Mouse (Mus musculus) c-Kit-positive CD71-positive TER-119-positive erythroid progenitor cells, embryonic 14.5 days (primary cell): ENCODE results near the gene Secisbp2l.

ENCODE experiments used
- DNase-seq: peaks from one replicate; pipeline ENCODE4 v3.0.0-alpha.2; 2013; ENCODE audit warnings: low spot score

The Secisbp2l gene

DNA sequence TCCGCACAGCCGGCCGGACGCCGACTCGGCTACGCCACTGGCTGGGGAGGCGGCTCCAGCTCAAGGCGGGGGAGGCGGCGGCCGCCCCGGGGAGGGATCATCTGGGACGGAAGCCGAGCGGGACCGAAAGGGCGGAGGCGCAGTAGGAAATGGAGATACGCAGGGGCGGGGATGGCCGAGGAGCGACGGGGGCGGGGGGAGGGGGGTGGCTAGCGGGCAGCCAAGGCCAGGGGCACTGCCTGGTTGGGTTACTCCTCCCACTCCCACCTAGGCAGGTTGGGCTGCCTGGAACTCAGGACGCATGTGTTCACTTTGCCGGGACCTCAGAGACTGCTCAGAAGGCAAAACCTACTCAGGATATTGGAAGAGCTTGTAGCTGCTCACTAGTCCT is at the start of gene Secisbp2l:
TSS of gene Secisbp2l (minus strand) at position 152 of the 391 bp plus-strand sequence.
- DNase-seq = peak; percentile 83

DNA sequence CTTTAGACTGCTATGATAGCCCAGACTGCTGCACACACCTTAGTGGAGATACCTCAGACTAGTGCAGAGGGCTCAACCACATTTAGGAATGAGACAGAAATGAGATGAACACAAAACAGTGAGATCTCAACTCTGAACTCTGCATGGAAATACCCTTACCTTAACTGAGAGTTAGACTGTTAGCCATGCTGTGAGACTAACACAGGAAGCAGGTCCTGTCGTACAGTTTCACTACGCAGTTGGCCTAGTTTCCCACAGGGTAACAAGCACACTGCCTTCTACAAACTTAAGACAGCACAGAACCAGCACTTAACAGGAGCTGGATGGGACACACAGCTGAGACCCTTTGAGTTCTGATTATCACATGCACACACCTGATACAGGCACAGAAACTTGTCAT is 47.3 kb upstream of the Secisbp2l start:
- no peak for DNase-seq

DNA sequence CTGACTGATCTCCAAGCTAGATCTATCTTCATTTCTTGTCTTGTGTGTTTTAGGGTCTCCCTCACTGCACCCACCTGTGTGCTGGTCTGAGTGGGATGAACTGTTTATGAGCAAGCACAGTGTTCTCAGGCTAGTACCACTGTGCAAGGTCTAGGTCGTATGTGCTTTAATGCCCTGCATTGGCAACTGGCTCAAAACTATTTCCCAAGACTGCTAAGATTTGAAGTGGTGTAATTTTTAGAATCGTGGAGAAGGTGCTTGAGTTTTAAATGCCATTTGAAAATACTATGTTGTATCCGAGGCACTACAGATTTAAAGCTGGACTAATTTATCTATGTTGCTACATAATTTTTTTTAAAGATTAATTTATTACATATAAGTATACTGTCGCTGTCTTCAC is 45.2 kb upstream of the Secisbp2l start:
- no peak for DNase-seq

GRCm38 (mm10) chr2:125826201-125826600 is 43.5 kb upstream of the Secisbp2l start:
- DNase-seq = no peak

- no peak for DNase-seq
Measured at GRCm38 (mm10) chr2:125820397-125820796, 37.7 kb upstream of the Secisbp2l start.

- no peak for DNase-seq
Measured at GRCm38 (mm10) chr2:125813972-125814595, 31.4 kb upstream of the Secisbp2l start.

- DNase-seq = no peak
Measured at GRCm38 (mm10) chr2:125811332-125811731, 28.7 kb upstream of the Secisbp2l start.

DNA sequence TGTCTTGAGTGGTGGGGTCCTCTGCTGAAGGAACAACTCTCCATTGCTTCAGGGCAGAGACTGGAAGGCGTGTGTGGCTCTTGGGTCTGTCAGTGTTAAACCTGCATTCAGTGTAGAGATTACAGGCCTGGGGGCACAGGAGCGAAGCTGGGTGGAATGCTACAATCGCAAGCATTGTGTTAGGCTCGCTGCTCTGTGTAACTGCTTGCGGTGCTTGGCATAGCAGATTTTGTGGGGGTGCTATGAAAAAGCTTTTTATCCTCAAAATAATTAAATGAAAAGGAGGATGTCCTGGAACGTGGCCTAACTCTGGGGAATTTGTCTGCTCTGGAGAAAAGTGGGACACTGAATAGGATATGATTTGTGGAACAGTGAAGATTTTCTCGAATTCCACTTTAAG is 26.9 kb upstream of the Secisbp2l start:
- DNase-seq = no peak

- no peak for DNase-seq
Measured at GRCm38 (mm10) chr2:125805826-125806225, 23.2 kb upstream of the Secisbp2l start.

GRCm38 (mm10) chr2:125801947-125802346 is 19.3 kb upstream of the Secisbp2l start:
- no peak for DNase-seq

GRCm38 (mm10) chr2:125801038-125801437 is 18.4 kb upstream of the Secisbp2l start:
- no peak for DNase-seq

DNA sequence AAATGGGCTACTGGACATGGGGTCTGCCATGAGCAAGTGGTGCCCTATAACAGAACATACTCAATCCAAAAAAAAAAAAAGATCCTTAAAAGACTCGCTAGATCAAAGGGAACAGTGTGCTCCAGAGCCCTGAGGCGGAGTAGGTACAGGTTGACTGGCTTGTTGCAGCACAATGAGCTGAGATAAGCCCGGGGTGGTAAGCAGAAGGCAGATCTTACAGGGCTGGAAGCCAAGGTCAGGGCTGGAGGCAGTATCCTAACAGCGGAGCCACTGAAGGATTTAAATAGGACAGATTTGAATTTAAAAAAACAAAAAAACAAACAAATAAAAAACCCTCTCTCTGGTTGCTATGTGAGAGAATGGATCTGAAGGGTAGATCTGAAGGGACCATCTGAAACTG is 17.8 kb upstream of the Secisbp2l start:
- no peak for DNase-seq

- no peak for DNase-seq
Measured at GRCm38 (mm10) chr2:125797872-125798271, 15.2 kb upstream of the Secisbp2l start.

DNA sequence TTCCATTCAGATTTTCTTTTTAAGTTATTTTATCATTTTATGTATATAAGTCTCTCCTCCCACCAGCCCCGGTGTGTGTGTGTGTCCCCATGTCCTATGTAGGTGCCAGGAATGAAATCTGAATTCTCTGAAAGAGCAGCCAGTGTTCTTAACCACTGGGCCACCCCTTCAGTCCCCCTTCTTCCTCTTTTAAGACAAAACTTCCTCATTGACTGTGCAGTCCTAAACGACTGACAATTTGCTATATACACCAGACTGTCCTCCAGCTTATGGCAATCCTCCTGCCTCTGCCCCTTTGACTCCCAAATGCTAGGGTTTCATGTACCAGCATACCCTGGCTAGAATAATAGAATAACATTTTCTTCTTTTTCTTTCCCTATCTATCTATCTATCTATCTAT is 12.4 kb upstream of the Secisbp2l start:
- no peak for DNase-seq

DNA sequence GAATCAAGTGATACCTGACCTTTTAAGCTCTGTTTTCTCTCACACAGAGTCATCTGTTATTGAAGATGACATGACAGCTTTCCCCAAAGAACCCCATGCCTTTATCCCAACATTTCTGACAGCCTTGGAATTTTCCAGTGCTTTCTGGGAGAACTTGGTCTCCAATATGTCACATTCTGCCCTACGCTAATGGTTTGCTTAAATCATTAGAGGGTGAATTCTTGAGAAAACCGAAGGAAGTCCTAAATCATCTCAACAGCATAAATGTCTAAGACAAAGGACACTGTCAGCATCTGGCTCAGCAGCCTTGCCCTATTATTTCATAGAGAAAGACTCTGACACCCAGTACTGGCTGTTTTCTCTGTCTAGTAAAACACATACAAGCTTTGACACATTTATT is 11.5 kb upstream of the Secisbp2l start:
- no peak for DNase-seq

GRCm38 (mm10) chr2:125792879-125793261 is 10.2 kb upstream of the Secisbp2l start:
- DNase-seq = no peak

DNA sequence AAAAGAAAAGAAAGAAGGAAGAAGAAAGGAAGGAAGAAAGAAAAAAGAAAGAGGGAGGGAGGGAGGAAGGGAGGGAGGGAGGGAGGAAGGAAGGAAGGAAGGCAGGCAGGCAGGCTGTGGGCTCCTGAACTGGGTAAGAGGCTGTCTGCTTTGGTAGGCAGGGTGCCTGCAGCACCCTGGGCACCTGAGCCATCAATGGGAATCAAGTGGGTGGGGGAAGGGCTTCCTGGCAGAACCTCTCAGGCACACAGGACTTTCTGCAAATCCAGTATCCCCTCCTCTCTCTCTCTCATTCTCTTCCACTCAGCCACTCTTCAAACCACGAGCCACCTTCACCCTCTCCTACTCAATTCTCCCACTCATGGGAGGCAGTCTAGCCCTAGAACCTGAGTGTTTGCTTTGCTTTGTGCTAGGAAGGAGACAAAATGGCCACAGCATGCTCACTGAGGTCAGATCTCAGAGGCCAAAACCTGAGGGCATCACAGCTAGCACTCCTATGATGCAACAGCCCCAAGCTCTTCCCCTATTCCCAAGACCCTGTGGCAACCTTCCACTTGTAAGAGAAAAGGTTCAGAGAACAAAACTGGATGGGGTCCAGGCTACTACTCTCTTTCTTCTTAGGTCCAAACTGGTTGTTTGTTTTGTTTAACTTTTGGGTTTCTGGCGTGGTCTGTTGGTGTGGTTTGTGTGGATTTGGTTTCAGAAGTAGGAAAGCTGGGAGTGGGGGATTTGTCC is 9.6 kb upstream of the Secisbp2l start:
- no peak for DNase-seq

- DNase-seq = no peak
Measured at GRCm38 (mm10) chr2:125791485-125791885, 8.8 kb upstream of the Secisbp2l start.

DNA sequence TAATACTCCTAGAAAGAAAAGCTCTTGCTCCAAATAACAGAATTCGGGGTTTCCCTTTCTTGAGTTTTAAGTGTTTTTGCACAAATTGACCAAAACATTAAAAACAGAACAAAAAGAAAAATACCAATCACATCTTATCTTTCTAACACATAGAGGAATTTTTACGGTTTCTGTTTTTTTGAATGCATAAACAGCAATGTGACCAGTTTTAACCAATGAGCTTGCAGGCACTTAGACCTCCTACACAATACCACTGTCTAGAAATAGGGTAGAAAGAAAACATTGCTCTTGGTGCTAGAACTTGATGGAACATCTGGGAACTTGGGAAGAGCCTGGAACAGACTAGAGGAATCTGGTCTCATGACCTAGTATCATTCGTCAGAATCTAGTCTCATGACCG is 7.6 kb upstream of the Secisbp2l start:
- no peak for DNase-seq

GRCm38 (mm10) chr2:125789265-125789664 is 6.6 kb upstream of the Secisbp2l start:
- no peak for DNase-seq

GRCm38 (mm10) chr2:125788785-125789184 is 6.1 kb upstream of the Secisbp2l start:
- no peak for DNase-seq

DNA sequence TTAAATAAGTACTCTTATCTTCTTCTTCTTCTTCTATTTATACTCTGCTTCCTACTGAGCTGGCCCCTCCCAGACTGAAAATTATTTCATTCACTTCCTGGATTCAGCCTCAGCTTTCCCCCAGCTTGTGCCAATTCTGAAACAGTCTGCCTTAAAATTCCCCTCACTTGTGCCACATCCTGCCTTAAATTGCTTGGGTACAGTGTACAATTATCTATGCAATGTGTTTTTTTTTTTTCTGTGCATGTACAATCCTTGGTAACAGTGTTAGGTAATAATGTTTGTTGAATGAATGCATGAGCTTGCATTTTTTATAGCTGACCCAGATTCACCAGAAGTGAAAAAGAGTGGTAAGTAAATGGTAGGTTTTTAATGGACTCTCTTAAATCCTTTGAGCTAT is 5.7 kb upstream of the Secisbp2l start:
- DNase-seq = no peak

- no peak for DNase-seq
Measured at GRCm38 (mm10) chr2:125785021-125785420, 2.4 kb upstream of the Secisbp2l start.

- DNase-seq = no peak
Measured at GRCm38 (mm10) chr2:125784392-125784791, 1.7 kb upstream of the Secisbp2l start.
